Mouse (Mus musculus): ENCODE measurements at regions not wholly inside any gene's neighbourhood (a gene's known extent, or its start where the extent isn't known, plus 50 kb on each side); places are given as distances from the start of the nearest gene placed in this dataset.
A peak's percentile ranks its signal among the peaks of the same experiment; 100 is the strongest.
"Not testable (repeated sequence)": the region's sequence is repeated elsewhere in the genome, so short reads cannot be mapped to it uniquely, and the experiment has no call there.

DNA sequence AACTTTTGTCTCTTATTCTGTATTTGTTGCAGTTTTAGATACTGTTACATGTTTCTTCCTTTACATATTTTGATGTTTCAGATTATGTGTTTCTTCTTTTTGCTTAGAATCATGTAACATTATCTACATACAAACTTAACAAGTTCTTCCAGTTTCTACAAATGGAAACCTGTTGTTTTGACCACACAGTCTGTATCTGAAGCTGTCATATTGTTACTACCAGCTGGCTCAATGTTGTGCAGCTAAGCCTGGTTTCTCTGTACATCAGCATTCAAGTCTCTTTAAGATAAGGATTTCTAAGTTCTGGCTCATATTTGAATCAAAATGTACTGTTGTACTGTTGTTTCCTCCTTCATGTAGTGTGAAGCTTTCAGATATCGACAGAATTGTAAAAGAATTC is 65.4 kb upstream of the Vps41 start:
- DNase-seq (ENCODE audit: low read depth, low spot score), result no peak

GRCm38 (mm10) chr13:18614763-18615616 is 102.1 kb upstream of the Vps41 start:
- peak; percentile 17 for DNase-seq (ENCODE audit: low read depth, low spot score)

GRCm38 (mm10) chr13:18580718-18581550 is 136.2 kb upstream of the Vps41 start:
- DNase-seq (ENCODE audit: low read depth, low spot score), result no peak

DNA sequence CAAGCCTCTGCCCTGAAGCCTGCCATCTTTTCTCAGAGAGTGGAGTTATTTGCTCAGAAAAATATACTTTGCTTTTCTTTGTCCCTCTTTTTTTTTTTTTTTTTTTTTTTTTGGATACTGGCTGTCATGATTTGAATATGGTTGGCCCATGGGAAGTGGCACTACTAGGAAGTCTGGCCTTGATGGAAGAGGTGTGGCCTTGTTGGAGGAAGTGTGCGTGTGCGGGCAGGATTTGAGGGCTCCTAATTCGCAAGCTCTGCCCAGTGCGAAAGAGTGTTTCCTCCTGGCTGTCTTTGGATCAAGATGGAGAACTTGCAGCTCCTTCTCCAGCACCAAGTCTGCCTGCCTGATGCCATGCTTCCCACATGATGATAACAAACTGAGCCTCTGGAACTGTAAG is 141.1 kb upstream of the Vps41 start:
- DNase-seq (ENCODE audit: low read depth, low spot score), result no peak

DNA sequence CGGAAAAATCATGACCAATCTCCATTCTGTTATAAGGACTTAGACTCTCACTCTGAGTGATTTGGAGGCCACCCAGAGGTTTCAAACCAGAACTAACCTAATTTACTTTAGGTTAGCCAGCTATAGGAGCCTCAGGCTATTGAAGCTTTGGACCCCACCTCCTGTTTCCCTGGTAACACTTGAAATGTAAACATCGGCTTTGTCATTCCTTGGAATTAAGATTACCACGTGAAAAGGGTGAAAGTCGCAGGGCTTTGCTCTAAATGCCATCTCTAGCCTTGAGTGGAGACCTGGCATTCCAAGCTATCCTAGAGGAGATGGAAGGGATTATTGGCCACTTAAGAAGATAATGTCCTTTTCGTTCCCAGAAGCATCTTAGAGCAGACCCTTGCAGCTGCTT is 141.5 kb upstream of the Vps41 start:
- peak; percentile 12 for DNase-seq (ENCODE audit: low read depth, low spot score)

GRCm38 (mm10) chr13:18542032-18542431 is 144.5 kb upstream of the Pou6f2 start:
- DNase-seq (ENCODE audit: low read depth, low spot score), result not testable (repeated sequence)

GRCm38 (mm10) chr13:18530509-18530908 is 133.0 kb upstream of the Pou6f2 start:
- peak; percentile 49 for DNase-seq (ENCODE audit: low read depth, low spot score)

DNA sequence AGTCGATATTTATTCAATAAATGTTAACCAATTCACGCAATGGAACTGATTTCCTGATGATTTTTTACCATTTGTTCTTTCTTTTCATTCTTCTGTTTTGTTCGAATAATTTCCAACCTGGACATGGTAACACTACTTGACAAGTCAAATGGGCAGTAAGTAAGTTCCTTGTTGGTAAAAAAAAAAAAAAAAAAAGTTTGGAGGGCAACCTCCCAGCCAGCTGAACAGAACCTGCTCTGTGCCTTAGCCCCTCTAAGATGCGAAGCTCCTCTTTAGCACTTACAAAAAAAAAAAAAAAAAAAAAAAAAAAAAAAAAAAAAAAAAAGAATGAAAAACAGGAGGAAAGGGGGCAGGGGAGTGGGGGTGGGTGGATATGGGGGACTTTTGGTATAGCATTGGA is 100.7 kb upstream of the Pou6f2 start:
- DNase-seq (ENCODE audit: low read depth, low spot score), result no peak

GRCm38 (mm10) chr13:18497582-18498157 is 100.2 kb upstream of the Pou6f2 start:
- no peak for DNase-seq (ENCODE audit: low read depth, low spot score)

GRCm38 (mm10) chr13:18495021-18495811 is 97.7 kb upstream of the Pou6f2 start:
- DNase-seq (ENCODE audit: low read depth, low spot score), result no peak

GRCm38 (mm10) chr13:18485785-18486184 is 88.3 kb upstream of the Pou6f2 start:
- DNase-seq (ENCODE audit: low read depth, low spot score), result not testable (repeated sequence)

- no peak for DNase-seq (ENCODE audit: low read depth, low spot score)
These were observed 87.6 kb upstream of the Pou6f2 start for GRCm38 (mm10) chr13:18485080-18485479.

DNA sequence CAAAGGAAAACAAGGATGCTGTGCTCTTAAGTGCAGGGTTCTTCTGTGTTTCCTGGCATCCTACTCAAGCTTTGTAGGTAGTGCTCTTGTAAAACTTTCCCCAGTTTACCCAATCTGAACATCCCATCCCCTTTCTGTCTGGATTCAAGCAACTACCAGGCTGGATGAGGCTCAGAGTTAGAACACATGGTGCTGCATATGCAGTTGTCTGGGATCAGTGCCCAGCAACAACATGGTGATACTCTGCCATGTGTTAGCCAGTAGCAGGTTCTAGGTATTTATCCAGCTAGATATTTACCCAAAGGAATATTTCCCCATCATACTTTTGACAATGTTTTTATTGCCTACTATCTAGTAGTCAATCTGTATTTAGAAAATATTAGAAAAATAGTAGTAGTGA is 78.8 kb upstream of the Pou6f2 start:
- DNase-seq (ENCODE audit: low read depth, low spot score), result no peak

GRCm38 (mm10) chr13:18471534-18471933 is 74.0 kb upstream of the Pou6f2 start:
- DNase-seq (ENCODE audit: low read depth, low spot score), result no peak

DNA sequence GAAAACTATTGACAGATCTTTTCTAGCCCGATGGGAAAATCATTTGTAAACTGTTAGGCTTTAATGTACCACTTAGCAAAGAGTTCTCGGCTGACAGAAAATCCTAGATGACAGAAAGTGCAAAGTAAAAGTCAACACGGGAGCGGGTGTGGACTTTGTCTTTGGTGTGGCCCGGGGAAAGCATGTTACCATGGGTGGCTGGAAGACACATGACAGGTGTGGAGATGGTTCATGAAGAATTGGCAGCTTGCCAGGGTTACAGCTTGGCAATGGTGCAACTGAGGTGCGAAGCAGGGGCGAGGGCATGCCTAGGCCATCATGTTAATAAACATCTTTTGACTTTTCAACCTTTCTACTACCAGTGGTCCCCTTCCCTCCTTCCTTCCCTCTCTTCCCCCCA is 68.4 kb upstream of the Pou6f2 start:
- no peak for DNase-seq (ENCODE audit: low read depth, low spot score)

DNA sequence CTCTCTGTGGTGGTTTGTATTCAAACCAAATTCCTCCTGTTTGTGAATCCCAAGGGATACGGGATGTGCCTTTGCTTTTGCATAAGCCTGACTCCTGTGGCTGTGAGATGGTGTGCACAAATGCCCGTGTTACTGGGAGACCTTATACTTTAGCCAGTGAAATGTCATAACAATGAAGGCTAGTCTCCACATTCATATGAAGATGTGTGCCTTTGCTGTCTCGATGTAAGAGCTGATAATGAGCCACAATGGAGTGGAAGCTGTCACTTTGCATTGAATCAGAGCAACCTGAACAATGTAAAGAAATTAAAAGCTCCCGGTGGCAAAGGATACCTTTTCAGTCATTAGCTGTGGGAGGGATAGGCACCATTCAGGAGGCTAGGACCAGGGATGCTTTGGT is 64.7 kb upstream of the Pou6f2 start:
- no peak for DNase-seq (ENCODE audit: low read depth, low spot score)

DNA sequence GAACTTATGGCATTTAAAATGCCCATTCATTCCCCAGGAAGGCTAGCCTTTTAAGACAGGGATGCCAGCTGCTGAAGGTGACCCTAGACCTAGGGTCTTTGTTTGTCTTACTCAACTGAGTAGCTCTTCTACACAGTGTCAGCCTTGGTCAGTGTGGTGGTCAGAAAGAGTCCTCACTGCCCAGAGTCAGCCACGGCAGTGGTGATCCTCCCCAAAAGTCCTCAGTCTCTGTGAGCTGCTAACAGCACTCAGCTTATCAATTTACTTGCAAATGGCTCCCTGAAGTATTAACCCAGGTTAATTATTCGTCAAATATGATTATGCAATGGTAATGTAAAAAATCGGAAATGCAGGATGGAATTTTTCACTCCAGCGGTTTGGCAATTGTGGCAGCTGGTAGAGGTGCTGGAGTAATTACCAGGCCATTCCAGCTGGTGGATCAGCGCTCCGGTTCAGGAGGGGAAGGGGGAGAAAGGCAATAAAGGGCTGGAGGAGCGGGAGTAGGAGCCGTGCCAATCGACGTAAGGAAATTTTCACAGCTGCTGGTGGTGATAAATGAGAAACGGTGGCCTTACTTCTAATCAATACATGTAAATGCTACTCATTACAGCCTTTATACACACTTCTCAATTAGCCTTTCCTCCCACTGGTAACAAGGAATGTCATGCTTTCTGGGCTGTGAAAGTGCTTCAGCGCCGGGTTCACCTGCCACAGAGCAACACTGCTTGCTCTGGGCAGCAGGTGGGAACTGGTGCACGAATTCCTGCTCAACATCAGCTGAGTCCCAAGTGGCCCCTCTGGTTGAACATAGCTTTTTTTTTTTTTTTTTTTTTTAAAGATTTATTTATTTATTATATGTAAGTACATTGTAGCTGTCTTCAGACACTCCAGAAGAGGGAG is 60.1 kb upstream of the Pou6f2 start:
- peak; percentile 36 for DNase-seq (ENCODE audit: low read depth, low spot score)
